Mouse (Mus musculus): ENCODE data around the gene Gm13275. TPM values are rescaled to one million over a fixed set of nuclear protein-coding genes. Genes with fewer than 3 reads are reported as not detected.

The Gm13275 gene
- polyA plus RNA-seq, 1 experiment from 2014 or later: not detected

Other genes with a start within 250 kb of the Gm13275 start
- not detected for gene Ifna15, start 236.2 kb upstream of the Gm13275 start, polyA plus RNA-seq (2017; shearing (Covaris generic))
- not detected for gene Ifna14, start 222.7 kb upstream of the Gm13275 start, polyA plus RNA-seq (2017; shearing (Covaris generic))
- gene Ifna9, start 202.1 kb upstream of the Gm13275 start, polyA plus RNA-seq (2017; shearing (Covaris generic)): not detected
- not detected for gene Ifna12, start 191.1 kb upstream of the Gm13275 start, polyA plus RNA-seq (2017; shearing (Covaris generic))
- not detected for gene C87499, start 160.1 kb upstream of the Gm13275 start, polyA plus RNA-seq (2017; shearing (Covaris generic))
- not detected for gene Ifna13, start 150.0 kb upstream of the Gm13275 start, polyA plus RNA-seq (2017; shearing (Covaris generic))
- gene Ifna16, start 117.6 kb upstream of the Gm13275 start, polyA plus RNA-seq (2017; shearing (Covaris generic)): not detected
- gene Ifna2, start 110.6 kb upstream of the Gm13275 start, polyA plus RNA-seq (2017; shearing (Covaris generic)): not detected
- gene Ifnab, start 103.1 kb upstream of the Gm13275 start, polyA plus RNA-seq (2017; shearing (Covaris generic)): not detected
- not detected for gene Gm26566, start 72.7 kb upstream of the Gm13275 start, polyA plus RNA-seq (2017; shearing (Covaris generic))
- gene Klhl9, start 72.0 kb upstream of the Gm13275 start, polyA plus RNA-seq (2017; shearing (Covaris generic)): 24.6 TPM
- gene Gm13271, start 39.6 kb upstream of the Gm13275 start, polyA plus RNA-seq (2017; shearing (Covaris generic)): not detected
- gene Gm13283, start 34.4 kb upstream of the Gm13275 start, polyA plus RNA-seq (2017; shearing (Covaris generic)): not detected
- not detected for gene Gm13290, start 20.7 kb upstream of the Gm13275 start, polyA plus RNA-seq (2017; shearing (Covaris generic))
- not detected for gene Gm13289, start 17.6 kb upstream of the Gm13275 start, polyA plus RNA-seq (2017; shearing (Covaris generic))
- not detected for gene Gm13272, start 14.6 kb upstream of the Gm13275 start, polyA plus RNA-seq (2017; shearing (Covaris generic))
- gene Ifnz, start 12.4 kb upstream of the Gm13275 start, polyA plus RNA-seq (2017; shearing (Covaris generic)): 0.72 TPM
- not detected for gene Gm13276, start 8.8 kb upstream of the Gm13275 start, polyA plus RNA-seq (2017; shearing (Covaris generic))
- gene Gm13277, start 5.9 kb upstream of the Gm13275 start, polyA plus RNA-seq (2017; shearing (Covaris generic)): not detected
- not detected for gene Gm13278, start 2.9 kb upstream of the Gm13275 start, polyA plus RNA-seq (2017; shearing (Covaris generic))
- not detected for gene Gm13279, start 2.9 kb downstream of the Gm13275 start, polyA plus RNA-seq (2017; shearing (Covaris generic))
- 1.2 TPM for gene Gm13285, start 5.2 kb downstream of the Gm13275 start, polyA plus RNA-seq (2017; shearing (Covaris generic))
- not detected for gene Gm13287, start 8.8 kb downstream of the Gm13275 start, polyA plus RNA-seq (2017; shearing (Covaris generic))
- not detected for gene Gm13288, start 11.0 kb downstream of the Gm13275 start, polyA plus RNA-seq (2017; shearing (Covaris generic))
- gene Ifna7, start 21.7 kb downstream of the Gm13275 start, polyA plus RNA-seq (2017; shearing (Covaris generic)): not detected
- gene Ifna11, start 25.5 kb downstream of the Gm13275 start, polyA plus RNA-seq (2017; shearing (Covaris generic)): not detected
- not detected for gene Ifna6, start 32.9 kb downstream of the Gm13275 start, polyA plus RNA-seq (2017; shearing (Covaris generic))
- gene Ifna5, start 41.0 kb downstream of the Gm13275 start, polyA plus RNA-seq (2017; shearing (Covaris generic)): not detected
- not detected for gene Ifna4, start 47.4 kb downstream of the Gm13275 start, polyA plus RNA-seq (2017; shearing (Covaris generic))
- gene Ifna1, start 55.6 kb downstream of the Gm13275 start, polyA plus RNA-seq (2017; shearing (Covaris generic)): not detected
- gene Ifne, start 85.7 kb downstream of the Gm13275 start, polyA plus RNA-seq (2017; shearing (Covaris generic)): not detected

Measured in inflammation-experienced regulatory T-cells, adult 16 weeks (primary cell).